Mouse (Mus musculus): Measurements from ENCODE around the gene Rnpepl1. TPM values are rescaled to one million over a fixed set of nuclear protein-coding genes. Genes with fewer than 3 reads are reported as not detected.
A peak's percentile ranks its signal among the peaks of the same experiment; 100 is the strongest.

Rnpepl1 gene
- total RNA-seq, 1 experiment from 2014 or later: 93.6 TPM

- DNase-seq: no peak
Measured at GRCm38 (mm10) chr1:92907632-92908360, 2.8 kb upstream of the Rnpepl1 start.

DNA sequence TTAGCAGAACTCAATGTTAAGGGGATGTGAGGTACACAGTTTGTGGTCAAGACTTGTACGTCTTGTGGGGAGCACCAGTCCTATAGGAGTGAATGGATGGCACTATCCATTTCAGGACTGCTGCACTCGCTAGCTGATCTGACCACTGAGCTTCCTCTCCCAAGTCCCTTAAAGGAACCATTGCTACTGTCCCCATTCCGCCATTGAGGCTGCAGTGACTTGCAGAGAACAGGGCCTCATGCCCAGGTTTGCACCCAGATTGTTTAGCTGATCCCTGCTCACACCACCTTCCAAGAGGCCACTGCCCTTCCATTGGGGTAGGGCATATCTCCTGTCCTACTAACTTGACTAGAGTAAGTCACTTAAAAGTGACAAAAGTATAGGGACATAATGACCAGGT lies 1.9 kb upstream of the Rnpepl1 start:
- DNase-seq: no peak

DNA sequence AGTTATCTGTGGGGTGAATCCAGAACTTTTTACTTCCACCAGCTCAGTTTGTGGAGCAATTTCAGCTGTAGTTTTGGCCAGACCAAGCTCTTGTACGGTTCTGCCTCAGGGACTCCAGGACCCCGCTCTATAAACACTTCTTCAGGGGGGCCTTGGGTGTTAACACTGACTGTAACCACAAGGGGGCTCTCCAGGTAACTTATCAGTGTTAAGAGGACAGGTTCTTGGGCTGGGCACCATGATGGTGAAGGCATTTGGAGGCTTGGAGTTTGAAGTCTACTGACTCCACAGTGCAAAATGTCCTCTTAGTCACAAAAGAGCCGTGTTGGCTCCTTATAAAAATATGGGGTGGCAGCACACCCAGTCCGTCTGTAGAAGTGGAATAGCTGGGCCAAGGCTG lies 1.5 kb upstream of the Rnpepl1 start:
- DNase-seq: no peak

GRCm38 (mm10) chr1:92910925-92911720 lies 540 bp downstream of the Rnpepl1 start:
- DNase-seq: peak; percentile 73

DNA sequence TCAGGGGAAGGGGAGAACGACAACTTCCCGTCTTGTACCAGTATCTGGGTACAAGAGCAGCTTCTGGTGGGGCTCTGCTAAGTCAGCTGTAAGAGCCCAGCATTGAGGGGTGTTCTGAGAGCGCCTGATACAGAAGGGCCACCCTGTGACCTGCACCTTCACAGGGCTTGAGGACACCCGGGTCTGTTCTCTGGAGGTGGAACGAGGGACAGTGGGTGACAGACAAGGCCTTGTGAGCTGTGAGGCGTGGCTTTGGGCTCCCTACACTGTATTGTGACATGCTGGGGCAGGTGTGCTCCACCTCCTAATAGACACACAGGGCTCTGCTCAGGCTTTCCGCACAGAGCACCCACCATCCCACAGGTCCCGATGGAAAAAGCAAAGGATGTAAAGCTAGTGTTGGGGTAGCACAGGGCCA lies 1.1 kb downstream of the Rnpepl1 start:
- no peak for DNase-seq

GRCm38 (mm10) chr1:92912286-92912685 lies 1.7 kb downstream of the Rnpepl1 start:
- no peak for DNase-seq

- DNase-seq: no peak
Measured at GRCm38 (mm10) chr1:92914239-92914638, 3.7 kb downstream of the Rnpepl1 start.

DNA sequence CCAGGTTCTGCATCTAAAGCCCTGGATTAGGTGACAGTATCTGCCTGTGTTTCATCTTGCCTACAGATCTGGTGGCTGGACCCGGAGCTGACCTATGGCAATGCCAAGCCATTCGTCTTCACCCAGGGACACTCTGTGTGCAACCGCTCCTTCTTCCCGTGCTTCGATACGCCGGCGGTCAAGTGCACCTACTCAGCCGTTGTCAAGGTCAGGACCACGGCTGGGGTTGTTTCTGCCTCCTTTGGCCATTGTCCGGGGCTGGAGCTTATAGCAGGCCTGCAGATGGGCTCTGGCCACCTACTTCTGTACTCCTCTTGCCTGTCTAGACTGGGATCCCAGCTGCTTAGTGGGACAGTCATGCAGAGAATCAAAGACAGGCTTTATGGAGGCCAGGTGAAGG lies 4.4 kb downstream of the Rnpepl1 start:
- no peak for DNase-seq

DNA sequence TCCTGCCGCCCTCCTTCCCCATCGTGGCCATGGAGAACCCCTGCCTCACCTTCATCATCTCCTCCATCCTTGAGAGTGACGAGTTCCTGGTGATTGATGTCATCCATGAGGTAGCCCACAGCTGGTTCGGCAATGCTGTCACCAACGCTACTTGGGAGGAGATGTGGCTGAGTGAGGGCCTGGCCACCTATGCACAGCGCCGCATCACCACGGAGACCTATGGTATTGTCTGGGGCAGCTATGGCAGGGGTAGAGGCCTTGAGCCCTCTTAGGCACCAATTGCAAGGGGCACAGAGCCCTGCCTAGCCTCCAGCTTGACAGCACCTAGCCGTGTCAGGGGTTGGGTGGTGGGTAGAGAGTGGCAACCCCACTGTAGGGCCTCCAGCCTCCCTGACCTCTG lies 6.1 kb downstream of the Rnpepl1 start:
- DNase-seq: no peak

DNA sequence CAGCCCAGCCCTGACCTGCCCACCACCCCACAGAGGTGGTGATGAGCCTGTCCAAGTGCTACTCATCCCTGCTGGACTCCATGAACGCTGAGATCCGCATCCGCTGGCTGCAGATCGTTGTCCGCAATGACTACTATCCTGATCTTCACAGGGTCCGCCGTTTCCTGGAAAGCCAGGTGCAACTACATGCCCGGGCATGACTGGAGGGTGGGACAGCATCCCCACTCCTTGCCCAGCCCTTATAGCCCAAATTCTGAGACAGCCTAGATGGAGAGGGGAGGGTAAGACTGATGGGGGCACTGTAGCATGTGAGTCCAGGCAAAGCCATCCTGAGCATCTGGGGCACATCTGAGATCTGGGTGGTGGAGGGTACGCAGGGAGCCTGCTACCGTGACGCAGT lies 8.6 kb downstream of the Rnpepl1 start:
- DNase-seq: no peak

- no peak for DNase-seq
Measured at GRCm38 (mm10) chr1:92919775-92920174, 9.2 kb downstream of the Rnpepl1 start.

DNA sequence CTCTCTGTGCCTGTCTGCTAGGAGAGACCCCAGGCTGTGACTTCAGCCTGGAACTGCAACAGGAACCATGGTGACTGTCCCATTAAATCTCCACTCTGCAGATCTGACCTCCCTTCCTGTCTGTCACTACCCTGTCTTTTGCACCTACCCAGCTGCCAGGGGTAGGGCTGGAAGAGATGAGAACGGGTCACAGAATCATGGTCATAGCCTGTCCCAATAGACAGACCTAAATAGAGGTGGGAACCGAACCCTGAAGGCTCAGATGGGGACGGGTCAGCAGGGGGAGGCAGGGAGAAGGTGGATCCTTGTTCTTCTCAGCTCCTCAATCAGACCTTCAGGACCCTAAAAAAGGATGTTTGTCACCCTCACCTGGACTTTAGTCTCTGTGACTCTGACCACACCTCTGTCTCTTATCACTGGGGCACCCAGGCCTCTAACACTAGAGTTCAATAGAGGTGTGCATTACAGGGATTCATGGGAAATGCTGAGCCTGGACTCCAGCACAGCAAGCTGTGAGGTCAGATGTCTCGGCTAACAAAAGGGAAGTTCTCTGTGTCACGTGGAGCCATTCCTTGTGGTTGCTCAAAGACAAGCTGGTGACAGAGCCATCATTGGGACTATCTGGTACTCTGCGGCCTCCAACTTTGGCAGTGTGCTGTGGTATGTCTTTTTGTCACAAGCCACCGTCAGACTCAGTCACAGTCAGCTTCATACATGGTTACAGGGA lies 10.1 kb downstream of the Rnpepl1 start:
- no peak for DNase-seq

DNA sequence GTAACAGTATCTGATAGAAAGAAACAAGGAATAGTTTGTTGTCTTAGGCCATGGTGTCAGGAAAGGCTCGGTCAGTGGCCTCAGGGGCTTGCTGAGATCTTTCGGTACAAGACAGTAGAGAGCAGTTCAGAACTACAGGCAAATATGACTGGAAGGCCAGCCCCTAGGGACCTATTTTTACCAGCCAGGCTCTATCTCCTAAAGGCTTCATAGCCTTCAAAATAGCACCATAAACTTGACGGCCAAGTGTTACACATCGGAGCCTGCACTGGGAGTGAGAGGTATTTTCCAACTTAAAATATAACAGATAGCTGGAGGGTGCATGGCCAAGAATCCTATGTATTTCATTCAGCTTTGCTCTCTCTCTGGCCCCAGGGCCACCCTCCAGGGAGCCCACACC lies 10.9 kb downstream of the Rnpepl1 start:
- no peak for DNase-seq

- no peak for DNase-seq
Measured at GRCm38 (mm10) chr1:92930171-92930706, 19.7 kb downstream of the Rnpepl1 start.

GRCm38 (mm10) chr1:92933611-92934010 lies 23.0 kb downstream of the Rnpepl1 start:
- DNase-seq: no peak

DNA sequence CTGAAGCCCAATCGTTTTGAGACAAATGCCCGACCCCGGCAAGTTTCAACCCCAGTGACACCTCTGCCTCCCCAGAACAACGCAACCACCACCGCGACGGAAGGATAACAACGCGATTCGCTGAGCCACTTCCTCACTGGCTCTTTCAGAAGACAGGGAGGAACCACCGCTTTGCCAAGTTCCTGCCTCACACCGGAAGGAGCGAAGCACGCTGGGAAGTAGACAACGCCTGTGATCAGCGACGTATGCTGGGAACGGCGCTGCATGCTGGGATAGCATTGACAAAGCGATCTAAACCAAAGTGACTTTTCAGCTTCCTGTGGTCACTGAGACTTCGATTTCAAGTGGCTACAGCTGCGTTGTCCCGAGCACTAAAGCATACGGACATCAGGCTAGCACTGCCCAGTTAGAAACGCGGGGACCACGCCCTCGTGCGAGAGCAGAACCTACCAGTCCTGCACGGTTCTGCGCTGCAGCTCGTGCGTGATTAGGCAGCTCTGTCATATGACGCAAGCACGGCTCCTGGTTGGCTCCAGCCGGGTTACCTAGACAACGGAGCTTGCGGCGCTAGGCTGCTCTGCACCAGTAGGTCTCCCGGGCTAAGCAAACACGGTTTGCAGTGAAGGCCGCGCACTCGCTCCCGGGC lies 23.7 kb downstream of the Rnpepl1 start, which contains the start of gene Capn10:
TSS of gene Capn10 (plus strand) at position 195 of the 646 bp plus-strand sequence.
- peak; percentile 89 for DNase-seq

DNA sequence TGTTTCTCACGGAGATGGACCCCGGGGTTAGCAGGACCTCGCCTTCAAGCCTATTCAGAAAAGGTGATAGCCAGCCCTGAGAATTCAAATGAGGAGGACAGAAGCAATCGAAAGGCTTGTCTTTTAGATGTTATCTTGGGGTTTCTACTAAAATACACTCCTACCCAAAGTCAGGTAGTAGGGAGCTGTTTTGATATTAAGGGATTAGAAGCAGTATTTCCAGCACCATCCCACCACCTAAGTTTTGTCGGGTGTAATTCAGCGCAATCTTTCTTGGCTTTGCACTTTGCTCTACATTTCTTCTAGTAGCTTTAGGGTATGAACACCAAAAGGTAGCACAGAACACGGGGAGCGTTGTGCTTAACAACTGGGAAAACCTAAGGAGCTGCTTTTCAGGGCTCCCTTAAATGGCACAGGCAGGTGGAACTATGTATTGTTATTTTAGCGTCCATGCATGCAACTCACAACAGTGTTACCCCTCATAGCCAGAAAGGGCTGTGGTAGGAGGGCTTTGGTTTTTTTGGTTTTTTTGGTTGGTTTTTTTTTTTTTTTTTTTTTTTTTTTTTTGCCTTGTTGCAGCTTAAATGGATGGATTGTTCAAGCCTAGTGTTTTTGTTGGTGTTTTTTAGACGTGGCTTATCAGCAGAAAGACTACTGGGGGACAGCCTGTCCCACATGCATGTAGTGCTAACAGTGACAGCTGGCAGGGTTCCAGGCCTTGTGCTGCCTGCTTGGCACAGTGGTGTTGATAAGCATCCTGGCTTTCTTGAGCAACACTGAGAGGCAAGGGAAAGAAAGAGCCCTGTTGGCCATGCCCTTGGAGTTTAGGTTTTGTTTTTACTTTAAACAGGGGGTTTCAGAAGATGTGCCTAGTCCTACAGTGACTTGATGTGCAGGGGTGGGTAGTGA lies 24.7 kb downstream of the Rnpepl1 start:
- DNase-seq: peak; percentile 71

- no peak for DNase-seq
Measured at GRCm38 (mm10) chr1:92935977-92936376, 25.4 kb downstream of the Rnpepl1 start.

DNA sequence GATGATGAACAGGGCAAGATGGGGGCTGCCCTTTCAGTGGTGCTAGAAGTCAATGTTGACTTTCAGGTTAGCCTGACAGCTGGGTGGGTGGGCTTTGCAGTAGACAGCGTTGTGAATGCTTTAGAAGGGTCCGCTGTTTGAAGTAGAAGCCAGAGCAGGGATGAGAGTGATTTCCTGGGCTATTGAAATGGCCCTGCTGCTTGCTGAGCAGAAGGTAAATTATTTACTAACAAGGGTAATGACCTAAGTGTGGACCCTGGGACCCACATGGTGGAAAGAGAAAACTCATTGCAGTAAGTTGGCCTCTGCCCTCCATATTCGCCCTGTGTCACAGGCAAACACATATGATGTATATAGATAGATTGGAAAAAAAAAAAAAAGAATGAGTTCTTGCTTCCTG lies 25.9 kb downstream of the Rnpepl1 start:
- no peak for DNase-seq

DNA sequence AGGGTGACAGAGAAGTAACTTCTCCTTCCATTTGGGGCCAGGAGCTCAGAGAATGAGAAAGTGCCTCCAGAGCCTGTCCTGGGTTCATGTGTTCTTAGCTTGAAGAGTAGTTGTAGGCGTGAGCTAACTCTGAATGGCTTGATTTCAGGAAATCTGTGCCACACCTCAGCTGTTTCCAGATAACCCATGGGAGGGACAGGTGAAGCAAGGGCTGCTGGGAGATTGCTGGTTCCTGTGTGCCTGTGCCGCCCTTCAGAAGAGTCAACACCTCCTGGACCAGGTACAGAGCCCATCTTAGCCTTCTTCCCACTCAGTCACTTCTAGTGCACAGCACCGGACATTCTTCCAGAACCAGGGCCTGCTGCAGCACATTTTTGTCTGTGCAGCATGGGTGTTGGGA lies 27.2 kb downstream of the Rnpepl1 start:
- no peak for DNase-seq

DNA sequence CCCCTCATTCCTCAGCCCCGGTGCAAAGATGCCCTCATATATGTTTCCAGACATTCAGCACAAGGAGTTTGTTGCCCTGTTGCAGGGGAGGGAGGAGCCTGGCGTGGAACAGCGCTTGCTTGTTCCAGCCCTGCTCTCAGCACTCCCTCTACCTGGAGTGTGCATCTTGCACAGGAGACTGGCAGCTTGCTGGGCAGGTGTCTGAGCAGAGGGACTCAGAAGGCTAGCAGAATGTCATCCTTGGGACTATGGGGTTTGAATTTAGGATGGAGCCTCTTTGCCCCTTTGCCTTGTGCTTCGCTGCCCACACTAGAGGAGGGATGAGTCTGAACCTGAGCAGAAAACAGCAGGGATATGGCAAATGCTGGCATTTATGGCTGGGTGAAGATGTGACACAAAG lies 29.2 kb downstream of the Rnpepl1 start:
- no peak for DNase-seq
